Mouse (Mus musculus) layer of hippocampus, postnatal 14 days (tissue): Measurements from ENCODE around the gene Hist1h3e. TPM values are rescaled to one million over a fixed set of nuclear protein-coding genes. Genes with fewer than 3 reads are reported as not detected.

Experiments
- DNase-seq, 2 experiments: peaks; one replicate each; pipeline ENCODE4 v3.0.0; 2021 to 2022; ENCODE audit warnings: low spot score in 2 of 2, mixed read lengths in 1 of 2
- microRNA-seq, 2 experiments: library from miRNA; unstranded; fragments of <30 nt; microRNA quantifications; one replicate each; pipeline ENCODE4 v1.2.0; 2021
- total RNA-seq, 2 experiments: library from RNA; stranded (reverse); gene quantifications; 2 replicates each; pipeline ENCODE4 v1.2.3; 2021

The Hist1h3e gene
- total RNA-seq, 2 experiments from 2014 or later, result 60.0 to 69.0 TPM

DNA sequence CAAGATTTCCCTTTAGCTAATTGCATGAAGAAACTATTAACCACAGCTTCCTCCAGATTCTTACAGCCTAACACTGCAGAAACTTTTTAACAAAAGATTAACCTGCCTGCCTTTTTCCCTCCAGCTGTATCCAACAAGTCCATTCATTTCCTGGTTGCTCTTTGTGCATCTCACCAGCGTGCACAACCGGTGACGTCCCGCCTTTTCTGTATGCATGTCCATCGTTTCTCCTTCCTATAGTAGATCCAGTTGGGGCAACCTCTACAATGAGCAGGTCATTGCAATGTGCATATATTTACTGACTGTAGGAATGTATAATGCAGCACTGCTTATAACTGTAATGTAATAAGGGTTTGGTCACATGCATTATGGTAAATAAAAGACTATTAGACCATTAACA is 38.2 kb downstream of the Hist1h3e start:
- DNase-seq, result no peak

DNA sequence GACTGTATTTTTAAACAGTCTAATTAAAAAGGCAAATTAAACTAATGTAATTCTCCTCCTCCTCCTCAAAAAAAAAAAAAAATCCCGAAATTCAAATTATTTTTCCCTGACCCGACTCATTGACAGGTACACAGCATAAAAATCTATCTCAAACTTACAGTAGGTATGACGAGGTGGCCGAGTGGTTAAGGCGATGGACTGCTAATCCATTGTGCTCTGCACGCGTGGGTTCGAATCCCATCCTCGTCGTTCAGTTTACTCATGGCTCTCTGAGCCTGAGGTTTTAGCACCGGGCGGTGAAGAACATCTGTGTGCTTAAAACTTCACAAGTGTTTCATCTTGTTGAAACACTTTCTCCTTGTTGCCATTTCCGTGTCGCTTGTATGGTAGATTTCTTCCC is 40.5 kb downstream of the Hist1h3e start:
- peak; percentile 62 to 83 for DNase-seq

DNA sequence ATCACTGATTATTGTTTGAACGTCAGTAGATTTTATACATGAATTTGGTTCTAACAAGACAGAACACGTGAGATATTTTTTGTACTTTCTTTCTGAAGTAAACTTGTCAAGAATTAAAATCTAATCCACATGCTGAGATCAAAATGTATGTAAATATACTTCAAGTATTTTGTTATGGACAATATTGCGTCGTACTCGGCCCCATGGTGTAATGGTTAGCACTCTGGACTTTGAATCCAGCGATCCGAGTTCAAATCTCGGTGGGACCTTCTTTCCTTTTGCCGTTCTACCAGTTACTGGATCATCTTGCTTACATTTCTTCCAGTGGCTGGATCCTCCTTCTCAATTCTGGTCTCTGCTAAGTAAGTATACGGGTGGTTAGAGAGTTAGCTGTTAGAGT is 42.8 kb downstream of the Hist1h3e start:
- DNase-seq, result peak; percentile 72 to 92

DNA sequence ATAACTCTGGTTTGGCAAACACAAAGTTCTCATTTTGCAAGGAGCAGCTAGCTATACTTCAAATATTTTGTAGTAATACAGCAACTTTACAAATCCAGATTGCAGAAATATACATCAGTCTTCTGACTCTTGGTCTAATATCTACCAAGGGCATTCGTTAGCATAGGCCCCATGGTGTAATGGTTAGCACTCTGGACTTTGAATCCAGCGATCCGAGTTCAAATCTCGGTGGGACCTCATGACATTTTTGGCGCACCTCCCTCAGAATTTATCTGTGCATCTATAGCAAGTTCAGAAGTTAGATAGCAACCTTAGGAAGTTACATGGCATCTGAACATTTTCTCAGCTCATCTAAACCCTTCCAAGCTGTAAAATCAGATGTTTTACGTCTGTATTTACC is 43.3 kb downstream of the Hist1h3e start:
- DNase-seq, result peak; percentile 71 to 93

DNA sequence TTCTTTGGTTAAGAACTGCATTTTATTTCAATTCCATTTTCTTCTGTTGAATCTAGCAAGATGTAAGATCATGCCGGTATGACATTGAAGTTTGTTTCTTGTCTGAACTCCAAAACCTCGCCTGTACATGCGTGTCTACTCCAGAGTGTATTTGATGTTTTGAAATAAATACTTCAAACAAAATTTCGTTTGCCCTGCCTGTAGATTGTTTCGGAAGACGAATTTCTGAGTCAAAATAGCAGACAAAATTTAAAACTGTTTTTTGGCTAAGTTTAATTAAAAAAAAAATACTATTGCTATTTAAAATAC is 43.9 kb downstream of the Hist1h3e start:
- DNase-seq, result no peak

DNA sequence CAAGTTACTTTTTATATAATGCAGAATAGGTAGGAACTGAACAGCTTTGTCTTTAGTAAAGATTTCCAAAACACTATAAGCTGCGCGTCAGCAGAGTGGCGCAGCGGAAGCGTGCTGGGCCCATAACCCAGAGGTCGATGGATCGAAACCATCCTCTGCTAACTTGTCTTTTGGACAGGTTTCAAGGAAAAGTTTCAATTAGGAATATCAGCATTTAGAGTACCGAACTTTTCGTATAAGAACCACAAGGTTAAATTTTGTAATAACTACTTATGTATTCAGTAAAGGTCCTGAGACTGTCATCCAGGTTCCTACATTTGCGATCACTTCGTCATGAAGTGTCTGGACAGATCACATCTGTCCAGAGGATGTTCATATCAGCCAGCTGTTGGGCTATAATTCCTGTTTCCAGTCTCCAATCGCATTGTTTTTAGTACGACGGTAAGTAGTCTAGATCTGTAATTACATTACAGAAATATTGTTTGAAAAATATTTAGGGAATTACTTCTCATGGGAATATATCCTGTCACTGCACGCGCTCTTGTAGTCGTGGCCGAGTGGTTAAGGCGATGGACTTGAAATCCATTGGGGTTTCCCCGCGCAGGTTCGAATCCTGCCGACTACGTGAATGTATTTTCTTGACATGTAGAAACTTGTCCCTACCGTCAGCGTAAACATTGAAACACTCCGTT is 44.4 kb downstream of the Hist1h3e start:
- peak; percentile 88 to 97 for DNase-seq

DNA sequence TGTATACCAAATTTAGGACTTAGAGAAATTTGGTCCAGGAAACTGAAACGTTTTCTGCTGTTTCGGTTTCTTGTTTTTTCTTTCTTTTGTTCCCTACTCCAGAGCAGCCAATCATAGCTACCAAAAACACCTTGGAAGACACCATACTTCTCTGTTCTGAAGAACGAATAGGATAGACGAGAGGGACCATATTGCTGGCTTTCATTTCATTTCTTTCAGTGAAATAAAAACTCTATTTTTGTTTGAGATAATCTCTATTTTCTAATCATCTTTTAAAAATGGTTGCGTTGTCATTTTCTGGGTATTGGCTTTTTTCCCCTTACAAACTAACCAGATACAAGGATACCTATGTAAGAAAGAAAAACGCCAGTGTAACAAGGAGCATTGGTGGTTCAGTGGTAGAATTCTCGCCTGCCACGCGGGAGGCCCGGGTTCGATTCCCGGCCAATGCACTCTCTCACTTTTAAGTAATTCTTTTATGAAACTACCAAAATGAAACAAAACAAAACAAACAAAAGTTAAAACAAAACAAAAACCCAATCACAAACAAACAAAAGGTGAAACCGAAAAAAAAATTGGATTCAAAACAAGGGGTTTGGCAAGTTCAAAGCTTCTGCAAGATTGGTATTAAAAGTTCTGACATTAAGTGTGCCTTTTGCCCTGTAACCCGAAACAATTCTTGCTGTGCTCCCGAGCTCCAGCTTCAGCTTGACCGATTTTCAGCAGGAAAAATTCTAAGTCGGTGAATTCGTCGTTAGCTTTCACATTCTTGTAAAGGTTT is 45.2 kb downstream of the Hist1h3e start:
- peak; percentile 68 to 89 for DNase-seq

DNA sequence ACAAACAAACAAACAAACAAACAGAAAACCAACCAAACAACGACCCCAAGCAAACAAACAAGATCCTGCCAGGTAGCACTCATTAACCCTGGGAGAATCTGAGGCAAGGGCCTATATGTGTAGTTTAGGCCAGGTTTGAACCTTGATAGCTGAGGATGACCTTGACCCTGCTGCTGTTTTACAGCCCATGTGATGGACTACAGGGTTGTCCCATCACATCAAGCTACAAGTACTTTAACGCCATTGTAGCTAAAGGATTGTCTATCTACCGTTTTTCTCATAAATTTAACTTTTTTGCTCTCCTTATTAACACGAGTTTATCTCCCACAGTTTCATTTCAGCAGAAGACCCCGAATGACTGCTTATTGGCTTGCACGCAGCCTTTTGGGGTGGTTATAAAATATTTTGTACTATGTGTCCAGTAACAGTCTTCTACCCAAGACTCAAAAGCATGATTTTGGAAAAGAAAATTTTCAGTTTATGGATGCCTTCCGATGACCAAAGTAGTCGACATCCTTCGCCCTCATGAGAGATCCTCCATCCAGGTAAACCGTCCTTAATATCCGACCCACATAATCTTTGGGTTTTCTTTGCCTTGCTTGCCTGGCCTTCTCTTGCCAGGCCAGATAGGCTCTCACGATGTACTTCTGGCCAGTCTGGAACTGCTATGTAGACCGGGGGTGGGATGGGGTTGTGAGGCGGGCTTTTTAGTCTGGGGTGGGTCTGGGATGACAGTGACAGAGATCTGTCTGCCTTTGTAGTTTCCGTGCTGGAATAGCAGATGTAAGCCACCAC is 46.1 kb downstream of the Hist1h3e start:
- DNase-seq, result no peak

DNA sequence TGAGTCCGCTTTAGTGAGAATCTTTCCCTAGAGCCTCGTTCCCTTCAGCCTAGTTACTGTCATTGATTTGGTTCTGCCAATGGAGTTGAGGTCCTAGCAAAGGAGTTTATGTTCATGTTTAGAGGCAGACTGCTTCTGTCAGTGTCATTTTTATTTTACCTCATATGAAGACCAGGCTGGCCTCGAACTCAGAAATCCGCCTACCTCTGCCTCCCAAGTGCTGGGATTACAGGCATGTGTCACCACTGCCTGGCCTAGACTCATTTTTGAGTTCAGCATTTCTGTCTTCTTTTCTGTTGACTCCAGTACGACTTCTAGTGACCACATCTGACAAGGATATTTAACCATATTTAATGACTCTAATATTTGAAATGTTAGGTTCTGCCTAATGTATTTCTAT is 46.9 kb downstream of the Hist1h3e start:
- DNase-seq, result no peak

DNA sequence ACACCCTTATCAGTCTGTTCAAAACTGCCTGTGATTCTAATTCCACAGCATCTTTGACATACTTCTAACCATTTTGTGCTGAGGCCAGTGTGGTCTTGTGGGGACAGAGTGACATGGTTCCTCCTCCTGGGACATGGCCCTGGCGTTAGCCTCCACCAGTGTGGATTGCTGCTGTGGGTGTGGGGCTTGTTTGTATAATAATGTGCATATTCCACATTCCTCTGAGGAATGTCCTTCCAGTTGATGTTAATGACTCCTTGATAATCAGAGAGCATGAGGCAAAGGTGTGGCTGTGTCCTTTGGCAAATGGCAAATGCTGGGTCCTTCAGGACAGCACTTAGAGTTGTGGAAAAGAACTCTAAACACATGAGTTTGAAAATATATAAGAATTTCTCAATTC is 48.7 kb downstream of the Hist1h3e start:
- DNase-seq, result no peak

Small RNAs within 50 kb of the gene (microRNA-seq; reads per million reads assigned to microRNA genes)
- gene Gm44297, result 0 reads per million in 2 experiments
- gene Gm44359, result 0 reads per million in 2 experiments
- 0 reads per million in 2 experiments for gene Gm44394
- 0 to 0.45 reads per million in 2 experiments for gene n-TStga1

Other genes with a start within 250 kb of the Hist1h3e start
- 10 to 100 TPM; 34.9 to 39.8 TPM for gene Zfp322a, start 193.2 kb downstream of the Hist1h3e start, total RNA-seq
- 1 to 10 TPM; 7.0 TPM for gene Abt1, start 138.5 kb downstream of the Hist1h3e start, total RNA-seq
- gene Btn1a1, start 96.5 kb downstream of the Hist1h3e start, total RNA-seq, result not detected
- 1 to 10 TPM in 1 of 2 experiments, under 1 TPM in 1; 0.58 to 1.0 TPM for gene Btn2a2, start 73.5 kb downstream of the Hist1h3e start, total RNA-seq
- 100 to 1,000 TPM; 253 to 315 TPM for gene Hist1h4h, start 31.3 kb downstream of the Hist1h3e start, total RNA-seq
- gene Hist1h2af, start 28.5 kb downstream of the Hist1h3e start, total RNA-seq, result 10 to 100 TPM; 23.4 to 33.5 TPM
- 10 to 100 TPM in 1 of 2 experiments, 1 to 10 TPM in 1; 3.7 to 12.5 TPM for gene Hist1h3g, start 26.9 kb downstream of the Hist1h3e start, total RNA-seq
- 1 to 10 TPM; 1.2 to 1.9 TPM for gene Hist1h2bh, start 19.0 kb downstream of the Hist1h3e start, total RNA-seq
- gene Hist1h3f, start 18.3 kb downstream of the Hist1h3e start, total RNA-seq, result 10 to 100 TPM; 19.7 to 24.2 TPM
- gene Hist1h4f, start 10.7 kb downstream of the Hist1h3e start, total RNA-seq, result 100 to 1,000 TPM; 122 to 142 TPM
- gene Hist1h1d, start 9.1 kb downstream of the Hist1h3e start, total RNA-seq, result 1 to 10 TPM; 4.6 to 4.8 TPM
- gene Hist1h2ae, start 8.9 kb upstream of the Hist1h3e start, total RNA-seq, result 10 to 100 TPM; 10.3 TPM
- 10 to 100 TPM; 93.3 to 96.2 TPM for gene Hist1h2bg, start 9.0 kb upstream of the Hist1h3e start, total RNA-seq
- 10 to 100 TPM; 32.6 to 42.1 TPM for gene Hist1h2bf, start 11.8 kb upstream of the Hist1h3e start, total RNA-seq
- 1 to 10 TPM; 1.1 to 9.9 TPM for gene Hist1h2ad, start 12.0 kb upstream of the Hist1h3e start, total RNA-seq
- 10 to 100 TPM; 11.1 to 12.1 TPM for gene Hist1h3d, start 13.4 kb upstream of the Hist1h3e start, total RNA-seq
- gene Hist1h4d, start 19.2 kb upstream of the Hist1h3e start, total RNA-seq, result 100 to 1,000 TPM; 128 to 149 TPM
- gene Hist1h2be, start 58.8 kb upstream of the Hist1h3e start, total RNA-seq, result 1 to 10 TPM; 6.8 to 8.7 TPM
- 10 to 100 TPM; 63.5 to 74.1 TPM for gene Hist1h1e, start 60.2 kb upstream of the Hist1h3e start, total RNA-seq
- 1 to 10 TPM; 2.9 TPM for gene Hist1h2ac, start 121.6 kb upstream of the Hist1h3e start, total RNA-seq
- 10 to 100 TPM; 37.1 to 42.7 TPM for gene Hist1h2bc, start 121.8 kb upstream of the Hist1h3e start, total RNA-seq
- not detected for gene Hist1h1t, start 133.4 kb upstream of the Hist1h3e start, total RNA-seq
- gene Hist1h4c, start 136.1 kb upstream of the Hist1h3e start, total RNA-seq, result 100 to 1,000 TPM in 1 of 2 experiments, 10 to 100 TPM in 1; 94.6 to 106 TPM
- 1 to 10 TPM; 3.4 to 5.4 TPM for gene Hfe, start 148.5 kb upstream of the Hist1h3e start, total RNA-seq
- 10 to 100 TPM; 64.6 to 74.5 TPM for gene Hist1h1c, start 176.4 kb upstream of the Hist1h3e start, total RNA-seq
- gene Hist1h3c, start 183.2 kb upstream of the Hist1h3e start, total RNA-seq, result 10 to 100 TPM; 11.9 to 12.2 TPM
- 10 to 100 TPM; 19.6 to 29.4 TPM for gene Hist1h2bb, start 184.4 kb upstream of the Hist1h3e start, total RNA-seq
- 10 to 100 TPM; 27.5 to 46.6 TPM for gene Hist1h2ab, start 188.8 kb upstream of the Hist1h3e start, total RNA-seq
- 10 to 100 TPM; 26.7 to 45.4 TPM for gene Hist1h3b, start 189.9 kb upstream of the Hist1h3e start, total RNA-seq
- 10 to 100 TPM; 57.3 to 79.4 TPM for gene Hist1h4b, start 194.6 kb upstream of the Hist1h3e start, total RNA-seq
- 10 to 100 TPM; 51.4 to 65.1 TPM for gene Hist1h4a, start 198.9 kb upstream of the Hist1h3e start, total RNA-seq
- gene Hist1h3a, start 200.0 kb upstream of the Hist1h3e start, total RNA-seq, result 10 to 100 TPM; 29.8 to 47.4 TPM
- gene Hist1h1a, start 201.3 kb upstream of the Hist1h3e start, total RNA-seq, result 10 to 100 TPM; 22.8 to 32.9 TPM
- not detected for gene Trim38, start 207.5 kb upstream of the Hist1h3e start, total RNA-seq
- gene Slc17a2, start 244.6 kb upstream of the Hist1h3e start, total RNA-seq, result under 1 TPM; 0.10 to 0.18 TPM